Mouse (Mus musculus) frontal cortex, adult (tissue): ENCODE data around the gene Fndc8.

Source experiments
- ATAC-seq: cut with Nextera tagmentation; 2 replicates; pipeline ENCODE4 v1.9.2; 2017; ENCODE audit warnings: mild to moderate bottlenecking, moderate library complexity, mixed read lengths; ENCODE audit not compliant: low TSS enrichment

Gene Fndc8

DNA sequence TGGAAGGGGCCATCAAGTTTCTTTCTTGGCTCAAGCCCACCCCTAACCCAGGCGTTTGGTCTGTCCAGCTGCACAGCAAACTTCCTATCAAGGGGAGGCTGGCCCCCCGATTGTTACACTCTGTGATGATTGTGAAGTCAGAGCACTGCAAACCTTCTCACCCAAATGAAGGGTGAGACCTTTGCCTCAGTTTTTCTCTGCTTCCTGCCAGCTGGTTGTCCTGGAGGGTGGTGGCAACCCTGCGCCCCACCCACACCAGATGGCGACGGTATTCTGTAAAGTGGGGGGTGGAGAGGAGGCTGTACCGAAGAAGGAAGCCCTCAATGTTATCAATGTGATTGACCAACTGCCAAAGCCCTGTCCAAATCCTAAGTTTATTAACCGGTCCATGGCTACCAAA is at the start of gene Fndc8:
TSS of gene Fndc8 (plus strand) at position 189 of the 400 bp plus-strand sequence.
- ATAC-seq = no peak

DNA sequence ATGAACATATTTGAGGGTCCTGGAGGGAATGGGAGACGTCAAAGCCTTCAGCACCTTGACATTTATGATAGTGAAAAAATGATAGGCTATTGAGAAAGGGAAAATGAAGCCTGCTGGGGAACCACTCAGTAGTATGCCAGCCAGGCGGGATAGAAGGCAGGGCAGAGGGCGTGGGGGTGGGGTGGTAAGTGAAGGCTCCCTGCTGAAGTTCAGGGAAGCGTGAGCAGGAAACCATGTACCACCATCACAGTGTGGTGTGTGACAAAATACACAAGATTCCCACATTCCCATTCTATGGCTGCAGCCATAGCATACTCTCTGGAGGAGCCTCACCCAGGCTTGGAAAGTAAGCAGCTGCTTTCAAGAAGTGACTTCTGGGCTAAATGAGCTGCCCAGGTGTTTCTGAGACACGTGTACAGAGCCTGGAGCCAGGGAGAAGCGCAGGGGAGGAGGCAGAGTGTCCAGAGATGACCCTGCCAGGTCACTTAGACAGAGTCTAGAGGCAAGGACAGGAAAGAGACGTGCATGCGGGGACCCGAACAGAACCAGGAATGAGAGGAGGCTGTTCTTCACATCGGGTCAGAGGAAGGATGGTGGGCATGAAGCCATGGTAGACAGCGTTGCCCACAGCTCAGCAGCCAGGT is 47.0 kb upstream of the Fndc8 start:
- no peak for ATAC-seq

DNA sequence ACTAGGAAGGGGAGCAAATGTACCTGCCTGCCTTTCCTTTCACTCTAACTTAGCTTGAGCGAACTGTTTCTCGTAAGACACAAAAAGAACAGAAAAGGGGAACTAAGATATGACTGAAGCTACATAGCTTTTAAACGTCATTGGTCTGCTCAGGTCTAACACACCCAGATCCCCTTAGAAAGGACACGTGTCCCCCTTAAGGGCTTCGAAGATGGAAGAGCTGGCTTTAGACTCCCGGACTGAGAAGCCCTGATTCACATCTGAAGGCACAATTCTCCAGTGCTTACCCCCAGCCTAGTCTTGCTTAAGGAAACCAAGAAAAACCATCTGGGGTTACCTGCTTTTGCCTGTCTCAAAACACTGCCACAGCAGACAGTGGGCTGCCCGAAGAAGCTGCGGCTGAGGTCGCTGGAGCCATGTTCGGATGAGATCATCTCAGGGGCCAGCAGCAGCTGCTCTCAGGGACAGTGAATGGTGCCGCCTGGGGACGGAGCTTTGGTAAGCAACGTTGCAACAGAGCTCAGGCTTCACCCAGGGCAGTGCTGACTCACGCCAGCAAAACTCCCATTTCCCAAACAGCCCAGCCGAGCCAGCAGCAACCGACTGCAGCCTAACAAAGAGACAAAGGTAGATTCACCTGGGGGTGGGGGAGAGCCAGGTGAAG is 46.4 kb upstream of the Fndc8 start:
- ATAC-seq = peak; percentile 84

DNA sequence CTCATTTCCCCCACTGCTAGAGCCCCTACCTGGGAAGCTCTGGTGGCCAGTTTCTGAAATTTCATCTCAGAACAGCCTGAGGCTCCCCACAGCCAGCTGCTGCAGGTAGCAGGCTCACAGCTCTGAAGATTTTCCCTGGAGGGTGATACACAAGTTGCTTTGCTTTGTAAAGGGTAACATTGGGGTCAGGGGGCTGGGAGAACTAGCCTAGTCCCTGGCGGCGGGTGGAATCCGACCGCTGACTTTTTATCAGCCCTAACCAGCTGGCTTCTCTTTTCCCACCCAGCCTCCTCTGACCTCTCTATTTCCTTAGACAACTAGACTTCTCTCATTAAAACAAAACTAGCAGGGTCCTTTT is 45.9 kb upstream of the Fndc8 start:
- peak; percentile 26; the same call in 1 of the 2 replicates for ATAC-seq

DNA sequence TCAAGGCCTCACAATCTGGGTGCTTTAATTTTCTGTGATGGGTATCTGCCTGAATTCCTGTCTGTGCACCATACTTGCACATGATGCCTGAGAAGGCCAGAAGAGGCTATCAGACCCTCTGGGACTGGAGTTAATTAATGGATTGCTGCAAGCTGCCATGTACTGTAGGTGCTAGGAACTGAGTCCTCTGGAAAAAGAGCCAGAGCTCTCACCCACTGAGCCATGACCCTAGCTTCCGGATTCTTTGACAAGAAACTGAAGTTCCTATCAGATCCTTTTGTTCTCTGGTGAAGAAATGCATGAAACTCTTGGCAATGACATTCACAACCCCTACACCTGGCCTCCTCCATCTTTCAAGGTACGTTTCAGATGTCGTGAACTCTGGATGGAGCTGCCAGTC is 45.0 kb upstream of the Fndc8 start:
- no peak for ATAC-seq

DNA sequence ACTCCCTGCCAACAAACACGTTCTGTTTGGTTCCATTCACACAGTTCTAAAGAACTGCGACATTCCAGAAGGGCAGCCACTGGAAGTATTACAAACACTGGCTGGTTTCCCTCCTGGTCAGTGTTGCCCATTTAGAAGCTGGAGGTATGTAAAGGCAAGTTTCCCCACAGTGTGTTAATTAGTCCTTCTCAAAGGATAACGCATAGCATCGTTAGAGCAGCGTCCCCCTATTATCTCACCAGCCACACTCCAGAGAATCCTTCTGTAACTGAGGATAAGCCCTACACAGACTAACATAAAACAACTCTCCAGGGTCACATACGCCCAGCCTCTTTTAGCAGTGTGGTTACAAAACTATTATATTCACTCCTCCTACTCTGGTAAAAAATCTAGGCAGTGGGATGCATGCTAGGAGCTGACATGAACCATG is 44.3 kb upstream of the Fndc8 start:
- ATAC-seq = 0 out of 2 replicates have a peak, but pooled peaks have one; percentile 27

DNA sequence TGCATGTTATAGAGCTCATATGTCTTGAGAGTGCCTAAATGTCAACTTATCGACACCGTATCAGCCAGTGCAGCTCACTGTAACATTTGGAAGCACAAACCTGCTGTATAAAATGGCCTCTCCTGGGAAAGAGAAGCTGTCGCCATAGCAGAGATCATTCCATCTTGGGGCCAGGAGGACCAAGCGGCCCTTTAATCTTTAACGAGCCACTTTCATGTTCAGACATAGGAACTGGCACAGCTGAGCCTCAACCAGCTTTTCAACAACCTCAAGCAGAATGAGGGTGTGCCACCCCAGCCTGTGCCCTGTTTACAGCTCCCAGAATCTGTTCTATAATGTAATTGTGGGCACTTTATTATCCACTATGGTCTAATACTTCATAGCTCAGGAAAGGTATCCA is 41.7 kb upstream of the Fndc8 start:
- ATAC-seq = no peak

DNA sequence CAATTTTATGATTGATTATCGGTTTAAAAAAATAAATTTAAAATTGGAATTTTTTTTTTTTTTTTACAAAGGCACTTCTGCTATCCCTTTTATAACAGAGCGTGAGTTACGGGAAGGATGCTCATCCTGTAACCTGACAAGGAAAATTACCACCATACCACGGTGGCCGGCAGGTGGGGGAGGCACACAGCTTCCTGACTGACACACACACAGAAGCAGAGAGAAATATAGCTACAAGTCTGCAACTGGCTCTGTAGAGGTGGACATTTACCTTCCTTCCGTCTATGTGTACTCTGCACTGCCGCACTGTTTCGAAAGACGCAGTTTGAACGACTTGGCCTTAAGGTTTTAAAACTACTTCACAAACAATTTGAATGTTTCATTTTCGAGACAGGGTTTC is 39.8 kb upstream of the Fndc8 start:
- ATAC-seq = no peak

DNA sequence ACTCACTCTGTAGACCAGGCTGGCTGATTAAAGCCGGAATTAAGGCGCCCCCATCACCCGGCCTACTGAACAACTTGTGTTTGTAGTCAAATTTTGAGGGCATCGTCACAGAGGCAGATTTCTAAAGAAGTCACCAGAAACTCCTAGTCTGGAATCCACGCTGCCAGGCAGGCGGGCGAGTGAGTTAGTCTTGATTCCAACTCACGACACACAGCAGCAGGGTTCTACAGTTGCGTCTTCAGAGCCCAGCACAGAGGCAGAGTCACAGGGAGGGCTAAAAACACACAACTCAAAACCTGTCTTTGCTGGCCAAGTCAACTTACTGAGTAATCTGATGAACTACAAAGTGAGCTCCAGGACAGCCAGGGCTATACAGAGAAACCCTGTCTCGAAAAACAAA is 39.4 kb upstream of the Fndc8 start:
- ATAC-seq = no peak

DNA sequence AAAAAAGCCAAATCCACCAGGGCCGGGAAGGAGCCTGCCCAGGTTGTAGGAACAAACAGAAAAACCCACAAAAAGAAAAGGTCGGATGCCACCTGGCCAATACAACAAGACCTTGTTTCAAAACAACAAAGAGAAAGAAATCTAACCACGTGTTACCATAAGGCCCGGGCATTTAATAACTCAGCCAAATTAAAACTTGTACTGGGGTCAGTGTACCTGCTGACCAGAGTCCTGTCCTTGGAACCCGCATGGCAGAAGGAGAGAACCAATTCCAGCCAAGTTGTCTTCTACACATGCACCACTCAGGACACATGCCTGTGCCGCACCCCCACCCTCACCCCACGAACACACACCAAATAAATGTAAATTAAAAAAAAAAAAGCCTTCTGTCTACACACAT is 39.0 kb upstream of the Fndc8 start:
- ATAC-seq = no peak

DNA sequence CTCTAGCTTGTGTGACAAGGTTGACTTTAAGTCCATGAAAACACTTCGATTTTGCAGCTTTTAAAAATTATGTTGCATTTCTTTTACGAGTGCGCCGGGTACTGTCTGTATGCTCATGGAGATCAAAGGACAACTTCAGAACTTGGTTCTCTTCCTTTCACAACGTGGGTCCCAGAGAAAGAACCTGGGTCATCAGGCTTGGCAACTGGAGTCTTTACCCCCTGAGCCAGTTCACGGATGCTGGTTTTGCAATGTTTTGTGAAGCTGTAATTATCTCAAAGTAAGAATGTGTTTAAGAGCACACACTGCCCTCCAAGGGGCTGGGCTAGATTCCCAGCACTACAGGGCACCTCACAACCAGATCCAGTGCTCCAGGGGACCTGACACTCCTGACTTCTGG is 37.8 kb upstream of the Fndc8 start:
- no peak for ATAC-seq

DNA sequence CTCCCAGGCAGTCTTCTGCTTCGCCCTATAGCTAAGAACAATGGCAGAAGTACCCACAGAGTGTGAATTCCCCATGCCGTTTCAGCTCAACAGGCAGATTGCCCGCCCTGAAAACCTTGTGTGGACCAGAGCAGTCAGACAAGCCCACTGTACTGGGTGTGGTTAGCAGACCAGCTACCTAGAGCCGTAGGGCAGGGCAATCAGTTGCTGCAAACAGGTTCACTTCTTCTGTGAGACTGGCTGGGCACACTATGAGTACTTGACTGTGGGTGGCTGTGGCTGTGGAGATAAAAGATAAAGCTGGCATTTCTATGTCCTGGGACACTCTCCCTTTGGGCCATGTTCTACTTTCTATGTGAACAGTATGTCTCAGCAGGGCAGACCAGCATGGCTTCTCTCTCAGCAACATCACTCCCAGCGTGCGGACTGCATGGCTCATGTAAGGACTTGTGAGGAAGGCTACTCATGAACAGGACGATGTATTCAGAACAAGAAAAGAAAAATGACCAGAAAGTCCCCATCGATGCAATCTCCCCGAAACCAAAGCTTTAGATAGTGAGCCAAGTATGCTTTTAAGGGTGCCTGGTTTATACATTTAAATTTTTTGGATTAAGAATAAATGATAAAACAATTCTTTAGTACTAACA is 36.5 kb upstream of the Fndc8 start:
- no peak for ATAC-seq

DNA sequence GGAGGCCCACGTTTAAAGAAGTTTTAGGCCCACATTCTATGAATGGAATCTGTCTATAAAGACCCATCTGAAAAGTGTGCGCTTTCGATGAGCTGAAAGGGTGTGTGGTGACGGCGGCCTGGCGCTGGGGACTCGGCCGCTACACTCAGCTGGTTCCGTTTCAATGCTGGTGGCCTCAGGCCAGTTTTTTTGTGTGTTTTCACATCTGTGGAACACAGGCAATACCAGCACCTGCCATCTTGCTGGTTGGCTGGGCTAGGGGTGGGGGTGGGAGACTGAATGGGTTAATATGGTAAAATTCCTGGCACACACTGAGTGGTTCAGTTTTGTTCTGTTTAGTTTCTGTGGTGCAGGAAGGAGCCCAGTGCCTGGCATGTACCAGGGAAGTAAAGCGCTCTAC is 35.9 kb upstream of the Fndc8 start:
- no peak for ATAC-seq

DNA sequence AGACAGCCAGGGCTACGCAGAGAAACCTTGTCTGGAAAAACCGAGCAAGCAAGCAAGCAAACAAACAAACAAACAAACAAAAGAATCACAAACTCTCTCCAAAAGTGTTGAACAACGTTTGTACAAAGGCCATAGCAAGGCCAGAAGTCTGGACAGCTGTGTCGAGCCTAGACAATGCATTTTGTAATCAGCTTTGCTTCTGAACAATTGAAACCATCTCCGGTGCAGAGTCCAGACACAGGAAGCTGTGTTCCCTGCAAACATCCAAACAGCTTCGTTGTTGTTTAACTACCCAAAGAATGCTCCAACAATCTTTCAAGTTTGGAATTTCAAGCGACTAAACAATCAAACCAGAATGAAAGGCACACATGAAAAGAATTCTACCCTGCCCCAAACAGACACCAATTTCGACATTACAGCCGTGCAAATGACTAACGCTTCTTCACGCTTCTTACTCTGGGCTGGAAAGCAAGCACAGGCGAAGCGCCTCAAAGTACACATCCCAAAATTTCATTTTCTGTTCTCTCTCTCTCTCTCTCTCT is 34.5 kb upstream of the Fndc8 start:
- ATAC-seq = no peak

DNA sequence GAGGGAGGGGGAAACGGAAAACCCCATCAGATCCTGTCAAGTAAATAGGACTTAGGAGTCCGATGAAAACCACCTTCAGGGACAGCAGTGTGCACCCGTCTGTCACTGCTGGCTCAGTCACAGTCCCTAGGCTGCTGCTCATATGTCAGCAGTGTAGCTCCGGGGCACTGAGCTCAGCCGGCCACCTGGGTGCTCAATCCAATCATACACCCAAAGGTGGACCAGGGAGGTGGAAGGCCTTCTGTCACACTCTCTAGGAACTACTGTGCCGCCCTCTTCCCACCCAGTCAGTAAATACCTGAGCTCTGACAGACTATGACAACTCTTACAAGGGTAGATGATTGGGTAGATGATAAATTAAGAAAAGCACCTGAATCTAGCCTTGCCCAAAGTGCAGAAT is 31.2 kb upstream of the Fndc8 start:
- no peak for ATAC-seq

DNA sequence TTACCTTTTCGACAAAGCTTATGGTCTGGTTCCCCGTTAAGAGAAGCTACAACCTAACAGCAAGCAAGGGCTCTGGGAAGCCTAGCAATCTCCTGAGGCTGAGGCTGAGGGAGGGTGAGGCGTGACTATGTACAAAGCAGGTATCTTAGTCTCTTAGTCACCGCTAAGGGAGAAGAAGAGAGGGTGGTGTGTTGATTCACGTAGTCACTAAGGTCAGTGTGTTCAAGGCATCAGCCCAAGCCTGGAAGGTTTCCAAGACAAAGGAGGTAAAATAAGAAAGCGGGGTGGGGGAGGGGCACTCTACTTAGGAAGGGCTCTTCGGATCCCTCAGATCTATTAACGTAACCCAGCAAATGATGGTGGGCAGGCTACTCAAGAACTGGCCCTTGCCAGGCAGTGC is 30.4 kb upstream of the Fndc8 start:
- no peak for ATAC-seq

DNA sequence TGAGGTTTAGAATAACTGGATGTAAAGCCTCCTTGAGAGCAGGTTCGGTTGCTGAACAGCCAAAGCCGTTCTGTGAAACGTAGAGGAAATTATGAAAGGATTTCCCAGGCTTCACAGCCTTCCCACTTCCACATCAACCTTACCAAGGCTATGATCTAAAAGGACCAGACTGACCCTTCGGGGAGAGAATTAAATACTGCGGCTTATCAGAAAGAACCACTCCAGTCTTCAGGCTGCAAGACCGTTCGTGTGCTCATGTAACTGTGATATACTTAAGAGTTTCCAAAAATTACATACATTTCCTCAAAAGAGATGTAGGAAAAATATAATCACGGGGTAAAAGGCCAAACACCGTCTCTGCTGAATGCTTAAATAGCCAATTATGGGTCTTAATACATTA is 29.3 kb upstream of the Fndc8 start:
- no peak for ATAC-seq

DNA sequence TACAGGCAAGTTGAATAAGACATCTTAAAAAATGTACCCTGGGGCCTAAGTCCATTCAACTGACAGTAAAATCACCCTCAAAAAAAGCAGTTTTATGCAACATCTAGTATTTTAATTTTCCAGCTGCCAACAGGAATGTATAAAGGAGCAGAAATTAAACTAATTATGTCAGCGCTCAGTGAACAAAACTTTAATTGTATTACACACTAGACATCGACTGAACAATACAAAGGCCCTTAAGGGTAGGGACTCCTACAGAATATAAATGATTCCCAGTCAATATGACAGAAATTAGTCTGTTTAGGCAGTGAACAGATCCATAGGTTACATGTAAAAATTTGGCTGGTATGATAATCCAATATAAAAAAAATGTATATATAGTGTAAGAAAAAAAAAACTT is 28.9 kb upstream of the Fndc8 start:
- ATAC-seq = no peak

DNA sequence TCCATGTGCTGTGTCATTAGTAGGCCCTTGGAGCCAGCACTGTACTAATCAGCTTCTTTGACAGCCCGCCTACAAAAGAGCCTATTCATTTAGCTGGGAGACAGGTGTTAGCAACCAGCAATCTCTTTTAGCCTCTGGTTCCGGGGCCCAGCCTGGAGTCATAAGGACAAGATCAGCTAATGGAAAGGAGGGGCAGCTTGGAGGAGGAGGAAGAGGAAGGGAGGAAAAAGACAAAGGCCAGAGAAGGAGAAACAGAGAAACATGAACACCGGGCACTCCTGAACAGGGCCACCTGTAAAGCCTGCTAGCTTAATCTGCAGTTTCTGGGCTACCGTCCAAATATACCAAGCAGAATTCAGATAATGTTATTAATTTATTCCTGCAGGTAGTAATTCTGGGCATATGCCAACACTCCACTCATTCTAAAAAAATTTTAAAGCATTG is 28.4 kb upstream of the Fndc8 start:
- no peak for ATAC-seq

DNA sequence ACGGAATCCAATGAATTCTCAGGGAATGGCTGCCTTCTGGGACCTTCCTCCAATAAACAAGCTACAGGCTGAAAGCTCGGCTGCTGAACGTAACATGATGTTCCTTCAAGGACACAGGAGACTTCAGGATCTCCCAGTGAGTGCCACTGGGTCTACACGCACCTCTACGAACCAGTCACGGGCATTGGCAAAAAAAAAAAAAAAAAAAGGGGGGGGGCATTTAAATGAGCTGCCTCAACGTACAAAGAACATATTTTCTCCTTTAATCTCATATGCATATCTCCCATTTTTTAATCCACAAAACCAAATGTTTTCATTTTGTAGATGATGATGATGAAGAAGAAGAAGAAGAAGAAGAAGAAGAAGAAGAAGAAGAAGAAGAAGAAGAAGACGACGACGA is 26.0 kb upstream of the Fndc8 start:
- no peak for ATAC-seq

DNA sequence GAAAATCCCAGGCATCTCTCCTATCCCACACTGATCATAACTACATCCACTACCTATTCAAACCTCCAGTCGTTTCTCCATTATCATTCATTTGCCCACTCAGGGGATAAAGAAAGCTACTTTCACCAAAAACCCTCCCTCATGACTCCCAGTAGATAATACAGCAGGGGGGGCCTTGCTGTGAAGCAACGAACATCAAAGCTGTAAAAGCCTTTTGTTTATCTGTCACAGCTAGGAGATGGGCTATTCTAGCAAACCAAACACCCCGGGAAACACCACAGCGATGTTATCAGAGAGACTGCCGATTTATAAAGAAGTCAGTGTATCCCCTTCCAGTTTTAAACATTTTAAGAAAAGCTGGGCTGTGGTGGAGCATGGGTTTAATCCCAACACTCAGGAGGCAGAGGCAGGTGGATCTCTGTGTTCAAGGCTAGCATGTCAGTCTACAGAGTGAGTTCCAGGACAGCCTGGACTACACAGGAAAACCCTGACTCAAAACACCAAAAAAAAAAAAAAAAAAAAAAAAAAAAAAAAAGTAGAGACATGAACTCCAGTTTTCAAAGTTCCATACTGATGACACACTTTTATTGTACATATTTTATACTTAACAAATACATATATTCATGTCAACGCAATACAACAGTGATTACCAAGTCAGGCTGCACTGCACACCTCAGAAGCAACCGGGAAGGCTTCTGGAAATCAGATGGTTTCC is 24.9 kb upstream of the Fndc8 start:
- no peak for ATAC-seq

DNA sequence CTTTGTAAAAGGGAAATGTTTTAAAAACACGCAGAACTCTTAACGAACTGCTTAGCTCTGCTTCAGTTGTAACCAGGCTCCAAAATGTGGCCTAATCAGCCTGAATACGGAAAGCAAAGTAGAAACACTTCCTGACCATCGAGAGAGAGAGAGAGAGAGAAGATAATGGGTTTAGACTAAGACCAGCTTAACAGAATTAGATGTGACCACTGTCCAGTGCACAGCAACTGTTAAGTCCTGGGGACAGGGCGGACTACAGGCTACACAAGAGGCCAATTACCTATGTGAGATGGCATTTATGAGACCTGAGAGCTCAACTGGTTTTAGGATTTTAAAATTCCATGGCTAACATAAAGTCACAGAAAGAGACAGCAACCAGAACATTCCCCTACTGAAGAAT is 24.0 kb upstream of the Fndc8 start:
- no peak for ATAC-seq
